Mouse (Mus musculus) cortical plate, adult 2 months (tissue): Measurements from ENCODE around the gene Pcdh7.

Experiments used
- CTCF ChIP-seq: fragments of 200-500 bp; IDR thresholded peaks from 2 replicates; pipeline ENCODE4 v1.5.1; 2011; ENCODE audit warnings: mild to moderate bottlenecking, control low read depth, low read length; ENCODE audit not compliant: insufficient read depth; ENCODE audit errors: extremely low read depth
- POLR2A ChIP-seq: fragments of 200-500 bp; IDR thresholded peaks from 2 replicates; pipeline ENCODE4 v1.6.1; 2011; ENCODE audit warnings: mild to moderate bottlenecking, low read length, control low read depth; ENCODE audit not compliant: insufficient read depth; ENCODE audit errors: extremely low read depth

DNA sequence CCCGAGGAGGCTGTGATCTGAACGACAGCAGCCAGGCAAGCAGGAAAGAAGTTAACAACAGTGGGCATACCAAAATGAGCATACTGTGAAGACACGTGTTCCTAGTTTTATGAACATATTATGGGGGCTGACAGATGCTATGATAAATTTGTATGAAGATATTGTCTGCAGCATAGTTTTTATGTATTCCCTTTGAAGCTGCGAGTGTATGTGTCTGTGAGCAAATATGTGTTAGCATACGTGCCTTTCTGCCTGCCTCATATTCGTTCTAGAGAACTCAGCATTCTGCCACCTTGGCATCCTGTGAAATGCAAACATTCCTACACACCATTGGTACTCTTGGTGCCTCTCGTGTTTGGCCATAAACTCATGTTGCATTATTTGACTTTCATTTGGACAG is 307.4 kb downstream of the Pcdh7 start:
- TF ChIP-seq POLR2A, result no peak
- TF ChIP-seq CTCF, result no peak
